ENCODE assay signal across 9 mouse cellular contexts in genomic region chr5:33543372-33543771, GRCm38 (mm10).
DNase-seq lines count a peak whose midpoint lies in the region; ATAC-seq and TF ChIP-seq lines count a peak whose summit lies in the region.
"Had no signal": no experiment of that assay in that cellular context is flagged by ENCODE, and none has a peak within 500 bp of the region (broad histone marks: within the 10 kb centered on the region; RNA-seq: fewer than 3 reads in every experiment).

No protein-coding gene starts in this region.

- DNase-seq in heart, postnatal 25 days (ENCODE audit: low spot score) = no peak
- peak; percentile 73 for DNase-seq in forebrain, embryonic 10.5 days (ENCODE audit: extremely low spot score, low spot score)
- DNase-seq in left cerebral cortex, postnatal 4 days = peak; percentile 80
- peak; percentile 25 to 51 for DNase-seq in spleen, postnatal 14 days (ENCODE audit: low spot score in 2 of 2)

- no peaks in the 10 kb centered on the region for H3K4me1 ChIP-seq in heart, embryonic 11.5 days (ENCODE audit: control insufficient read depth, insufficient read depth, low read length)
- H3K4me1 ChIP-seq in bone marrow macrophage, adult 2 months (ENCODE audit: control insufficient read depth, insufficient read depth, low read length) = no peaks in the 10 kb centered on the region
- peaks cover 34% of the 10 kb centered on the region for H3K4me1 ChIP-seq in forebrain, embryonic 10.5 days
- peaks cover 5% of the 10 kb centered on the region for H3K4me1 ChIP-seq in hindbrain, embryonic 16.5 days (ENCODE audit: control insufficient read depth, insufficient read depth, low read depth, low read length)
- peaks cover 16% of the 10 kb centered on the region for H3K4me1 ChIP-seq in midbrain, embryonic 15.5 days

- peak; percentile 60 for TF ChIP-seq CTCF in bone marrow macrophage, adult 2 months (IDR thresholded peaks at IDR 0.05; ENCODE audit: low read depth, low read length)

- intact Hi-C loops in heart, postnatal 25 days (cut with DNase I) = loop anchor here (2.0 kb wide), 1 partner anchor 149 kb away; no protein-coding TSS in a partner anchor
- intact Hi-C loops in left cerebral cortex, postnatal 4 days (cut with DNase I) = no loop called here

- 13% methylated on average over 5 of the region's 5 CpGs for WGBS in heart, embryonic 11.5 days (ENCODE audit: insufficient replicate concordance)
- 16% methylated on average over 5 of the region's 5 CpGs for WGBS in forebrain, embryonic 10.5 days
- whole genome bisulfite sequencing in hindbrain, embryonic 16.5 days = 15% methylated on average over 5 of the region's 5 CpGs
- WGBS in midbrain, embryonic 15.5 days = 17% methylated on average over 5 of the region's 5 CpGs

- H3K4me3 ChIP-seq in heart, embryonic 11.5 days (ENCODE audit: low read depth, low read length) = no peak overlapping the region
- H3K4me3 ChIP-seq in bone marrow macrophage, adult 2 months (ENCODE audit: insufficient read depth, low read length) = no peak overlapping the region
- H3K4me3 ChIP-seq in forebrain, embryonic 10.5 days = no peak overlapping the region
- H3K4me3 ChIP-seq in hindbrain, embryonic 16.5 days (ENCODE audit: low read length) = no peak overlapping the region
- H3K4me3 ChIP-seq in midbrain, embryonic 15.5 days = no peak overlapping the region

- H3K27me3 ChIP-seq in heart, embryonic 11.5 days (ENCODE audit: control insufficient read depth, insufficient read depth, low read length) = peaks cover 32% of the 10 kb centered on the region
- H3K27me3 ChIP-seq in forebrain, embryonic 10.5 days (ENCODE audit: poor library complexity, severe bottlenecking) = peaks cover 100% of the 10 kb centered on the region
- peaks cover 13% of the 10 kb centered on the region for H3K27me3 ChIP-seq in hindbrain, embryonic 16.5 days (replicated peaks; ENCODE audit: control insufficient read depth, insufficient read depth, low read length)
- peaks cover 13% of the 10 kb centered on the region; the same call in 1 of the 2 replicates for H3K27me3 ChIP-seq in midbrain, embryonic 15.5 days (replicated peaks)

- no peak overlapping the region for H3K9ac ChIP-seq in heart, embryonic 11.5 days (ENCODE audit: low read depth, low read length)
- no peak overlapping the region for H3K9ac ChIP-seq in hindbrain, embryonic 16.5 days (ENCODE audit: low read depth, low read length)
- H3K9ac ChIP-seq in midbrain, embryonic 15.5 days = no peak overlapping the region

- no peak for TF ChIP-seq POLR2A in bone marrow macrophage, adult 2 months (IDR thresholded peaks at IDR 0.05; ENCODE audit: borderline replicate concordance, low read depth, low read length)

- no peaks in the 10 kb centered on the region for H3K9me3 ChIP-seq in heart, embryonic 11.5 days (replicated peaks; ENCODE audit: control insufficient read depth, low read length)
- H3K9me3 ChIP-seq in forebrain, embryonic 10.5 days = no peaks in the 10 kb centered on the region
- no peaks in the 10 kb centered on the region for H3K9me3 ChIP-seq in hindbrain, embryonic 16.5 days (ENCODE audit: control insufficient read depth, low read length)
- H3K9me3 ChIP-seq in midbrain, embryonic 15.5 days = no peaks in the 10 kb centered on the region

- H3K27ac ChIP-seq in heart, embryonic 11.5 days (ENCODE audit: low read depth, low read length) = no peak overlapping the region
- H3K27ac ChIP-seq in bone marrow macrophage, adult 2 months (ENCODE audit: insufficient read depth, low read depth, low read length) = no peak overlapping the region
- H3K27ac ChIP-seq in forebrain, embryonic 10.5 days = no peak overlapping the region
- H3K27ac ChIP-seq in hindbrain, embryonic 16.5 days (ENCODE audit: low read depth, low read length) = no peak overlapping the region
- no peak overlapping the region for H3K27ac ChIP-seq in midbrain, embryonic 15.5 days
- H3K27ac ChIP-seq: macrophage had no signal

- no peaks in the 10 kb centered on the region for H3K36me3 ChIP-seq in heart, embryonic 11.5 days (ENCODE audit: control insufficient read depth, insufficient read depth, low read length)
- H3K36me3 ChIP-seq in forebrain, embryonic 10.5 days (replicated peaks) = no peaks in the 10 kb centered on the region
- H3K36me3 ChIP-seq in hindbrain, embryonic 16.5 days (ENCODE audit: control insufficient read depth, insufficient read depth, low read length) = no peaks in the 10 kb centered on the region
- H3K36me3 ChIP-seq in midbrain, embryonic 15.5 days (replicated peaks) = no peaks in the 10 kb centered on the region

- H3K4me2 ChIP-seq in heart, embryonic 11.5 days = no peak overlapping the region
- H3K4me2 ChIP-seq in hindbrain, embryonic 16.5 days (ENCODE audit: low read length) = no peak overlapping the region
- H3K4me2 ChIP-seq in midbrain, embryonic 15.5 days = no peak overlapping the region

- 0 out of 2 replicates have a peak, but pooled peaks have one; percentile 29 for ATAC-seq in heart, embryonic 11.5 days (replicated peaks; ENCODE audit: insufficient number of reproducible peaks, low FRiP score, low TSS enrichment)
- peak; percentile 35; the same call in 1 of the 2 replicates for ATAC-seq in hindbrain, embryonic 16.5 days
- peak; percentile 28; the same call in 1 of the 2 replicates for ATAC-seq in midbrain, embryonic 15.5 days (replicated peaks)
